Comparison of ENCODE assay signal across 13 mouse cellular contexts in the genomic region with DNA sequence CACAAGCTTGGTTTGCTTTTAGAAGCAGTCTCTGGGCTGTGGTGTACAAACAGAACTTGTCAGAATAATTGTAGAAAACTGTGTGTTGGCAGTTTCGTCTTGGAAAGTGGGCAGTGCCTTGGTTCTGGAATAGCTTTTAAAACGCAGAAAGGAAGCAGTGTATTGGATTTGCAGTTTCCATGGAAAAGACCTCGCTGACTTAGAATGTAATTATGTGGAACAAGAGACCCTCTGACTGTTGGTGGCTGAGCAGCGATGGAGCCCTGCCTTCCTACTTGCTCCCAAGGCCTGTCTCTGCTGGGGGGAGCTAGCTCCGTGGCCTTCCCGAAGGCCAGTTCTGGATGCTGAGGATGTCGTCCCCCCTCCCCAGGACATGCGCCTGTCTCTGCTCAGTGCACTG.
A peak's percentile ranks its signal among the peaks of the same experiment; 100 is the strongest.
DNase-seq lines count a peak whose midpoint lies in the region; ATAC-seq and TF ChIP-seq lines count a peak whose summit lies in the region.
"Had no signal": no experiment of that assay in that cellular context is flagged by ENCODE, and none has a peak within 500 bp of the region (broad histone marks: within the 10 kb centered on the region; RNA-seq: fewer than 3 reads in every experiment).

No protein-coding gene starts in this region.

- H3K27me3 ChIP-seq in heart, adult 2 months (ENCODE audit: control insufficient read depth, insufficient read depth, low read length), result no peaks in the 10 kb centered on the region
- no peaks in the 10 kb centered on the region for H3K27me3 ChIP-seq in heart, embryonic 10.5 days (ENCODE audit: insufficient read depth, poor library complexity, severe bottlenecking)
- no peaks in the 10 kb centered on the region for H3K27me3 ChIP-seq in embryonic facial prominence, embryonic 14.5 days (replicated peaks; ENCODE audit: control insufficient read depth, insufficient read depth, low read length)
- H3K27me3 ChIP-seq in limb, embryonic 14.5 days (ENCODE audit: control insufficient read depth, insufficient read depth, low read length), result no peaks in the 10 kb centered on the region
- H3K27me3 ChIP-seq: Patski had no signal

- peak overlapping the region; percentile 95 for H3K27ac ChIP-seq in heart, adult 2 months
- H3K27ac ChIP-seq in heart, embryonic 10.5 days, result no peak overlapping the region; the same call in 1 of the 2 replicates
- peak overlapping the region; percentile 80 for H3K27ac ChIP-seq in embryonic facial prominence, embryonic 14.5 days (replicated peaks; ENCODE audit: low read depth, low read length)
- H3K27ac ChIP-seq in limb, embryonic 14.5 days (replicated peaks; ENCODE audit: low read depth, low read length), result peak overlapping the region; percentile 75

- H3K9me3 ChIP-seq in heart, embryonic 10.5 days, result no peaks in the 10 kb centered on the region
- H3K9me3 ChIP-seq in embryonic facial prominence, embryonic 14.5 days (ENCODE audit: control insufficient read depth, low read length), result no peaks in the 10 kb centered on the region
- H3K9me3 ChIP-seq in limb, embryonic 14.5 days (ENCODE audit: control insufficient read depth, low read length), result no peaks in the 10 kb centered on the region

- TF ChIP-seq CTCF in heart, adult 2 months (IDR thresholded peaks at IDR 0.05), result no peak
- no peak for TF ChIP-seq CTCF in brain, embryonic 14.5 days (IDR thresholded peaks at IDR 0.05; ENCODE audit: borderline replicate concordance, extremely low read depth, insufficient read depth, insufficient read length)

- no peaks in the 10 kb centered on the region for H3K79me2 ChIP-seq in heart, adult 2 months (replicated peaks; ENCODE audit: control insufficient read depth, insufficient read depth, low read length)

- intact Hi-C loops in heart, adult 2 months (cut with DNase I), result loop anchor here (5.0 kb wide), 1 partner anchor 33 kb away; no protein-coding TSS in a partner anchor

- H3K4me2 ChIP-seq in embryonic facial prominence, embryonic 14.5 days (ENCODE audit: low read depth, low read length), result no peak overlapping the region
- H3K4me2 ChIP-seq in limb, embryonic 14.5 days (replicated peaks; ENCODE audit: low read depth, low read length, severe bottlenecking), result no peak overlapping the region

- no peak overlapping the region for H3K9ac ChIP-seq in heart, adult 2 months (ENCODE audit: low read depth, low read length)
- no peak overlapping the region for H3K9ac ChIP-seq in embryonic facial prominence, embryonic 14.5 days (ENCODE audit: low read depth, low read length)
- H3K9ac ChIP-seq in limb, embryonic 14.5 days (ENCODE audit: low read depth, low read length, severe bottlenecking), result no peak overlapping the region

- peaks cover 44% of the 10 kb centered on the region for H3K4me1 ChIP-seq in heart, adult 2 months (ENCODE audit: control insufficient read depth, insufficient read depth, low read length)
- H3K4me1 ChIP-seq in heart, embryonic 10.5 days, result peaks cover 15% of the 10 kb centered on the region
- peaks cover 10% of the 10 kb centered on the region for H3K4me1 ChIP-seq in embryonic facial prominence, embryonic 14.5 days (ENCODE audit: control insufficient read depth, insufficient read depth, low read length)
- peaks cover 15% of the 10 kb centered on the region for H3K4me1 ChIP-seq in limb, embryonic 14.5 days (ENCODE audit: control insufficient read depth, insufficient read depth, low read length)

- peak; percentile 22; the same call in 1 of the 2 replicates for ATAC-seq in embryonic facial prominence, embryonic 14.5 days (ENCODE audit: low read depth)
- peak; percentile 36; the same call in 1 of the 2 replicates for ATAC-seq in limb, embryonic 14.5 days (ENCODE audit: low FRiP score, low read depth)
- ATAC-seq: lung, postnatal 0 days; Patski had no signal

- peaks cover 22% of the 10 kb centered on the region for H3K36me3 ChIP-seq in heart, adult 2 months (ENCODE audit: control insufficient read depth, insufficient read depth, low read length)
- peaks cover 58% of the 10 kb centered on the region for H3K36me3 ChIP-seq in heart, embryonic 10.5 days
- H3K36me3 ChIP-seq in embryonic facial prominence, embryonic 14.5 days (ENCODE audit: control insufficient read depth, insufficient read depth, low read length), result peaks cover 19% of the 10 kb centered on the region; the same call in 1 of the 2 replicates
- H3K36me3 ChIP-seq in limb, embryonic 14.5 days (ENCODE audit: control insufficient read depth, insufficient read depth, low read length), result peaks cover 19% of the 10 kb centered on the region; the same call in 1 of the 2 replicates

- H3K4me3 ChIP-seq in heart, adult 2 months, result no peak overlapping the region
- no peak overlapping the region for H3K4me3 ChIP-seq in heart, embryonic 10.5 days
- H3K4me3 ChIP-seq in embryonic facial prominence, embryonic 14.5 days (ENCODE audit: low read depth, low read length), result no peak overlapping the region
- H3K4me3 ChIP-seq in limb, embryonic 14.5 days (replicated peaks; ENCODE audit: low read length), result no peak overlapping the region

- peak in 1 of 2 experiments; percentile 36 for DNase-seq in heart, adult 2 months
- no peak for DNase-seq in heart, embryonic 10.5 days (ENCODE audit: low spot score)
- peak; percentile 60 for DNase-seq in brain, embryonic 14.5 days (ENCODE audit: low read depth)
- DNase-seq in embryonic facial prominence, embryonic 14.5 days (ENCODE audit: low spot score), result peak; percentile 55
- no peak for DNase-seq in limb, embryonic 14.5 days (ENCODE audit: low spot score)
- no peak for DNase-seq in layer of hippocampus, adult 9-10 months (ENCODE audit: low spot score)
- DNase-seq in layer of hippocampus, adult 9-11 months, result no peak
- DNase-seq in urinary bladder, postnatal 25 days (ENCODE audit: low spot score), result no peak
- DNase-seq: adrenal gland, postnatal 14 days; cerebellum, adult 11-12 months; gastrocnemius, postnatal 10 days had no signal

- TF ChIP-seq POLR2A in heart, adult 2 months (IDR thresholded peaks at IDR 0.05; ENCODE audit: insufficient read depth, low read depth, low read length), result no peak
- no peak for TF ChIP-seq POLR2A in brain, embryonic 14.5 days (IDR thresholded peaks at IDR 0.05; ENCODE audit: borderline replicate concordance, extremely low read depth, insufficient read depth, insufficient read length, poor library complexity, severe bottlenecking)
- TF ChIP-seq POLR2A in limb, embryonic 14.5 days (IDR thresholded peaks at IDR 0.05; ENCODE audit: borderline replicate concordance, extremely low read depth, insufficient read depth, insufficient read length), result no peak

- no peak for TF ChIP-seq EP300 in heart, adult 2 months (IDR thresholded peaks at IDR 0.05; ENCODE audit: insufficient read depth, low read depth, low read length)

- 82% methylated on average over 8 of the region's 8 CpGs for WGBS in heart, adult 2 months
- WGBS in heart, embryonic 10.5 days, result 88% methylated on average over 8 of the region's 8 CpGs
- WGBS in embryonic facial prominence, embryonic 14.5 days, result 62% methylated on average over 8 of the region's 8 CpGs
- WGBS in limb, embryonic 14.5 days, result 73% methylated on average over 8 of the region's 8 CpGs

Comparison
In these comparisons a context has a peak if more than half of its experiments do, and no peak if none do; other contexts are left out.
1. DNase-seq: peak in brain, embryonic 14.5 days (single experiment) and embryonic facial prominence, embryonic 14.5 days (single experiment); none in heart, embryonic 10.5 days (single experiment), limb, embryonic 14.5 days (single experiment), layer of hippocampus, adult 9-10 months (single experiment), layer of hippocampus, adult 9-11 months (single experiment) and urinary bladder, postnatal 25 days (single experiment).